Mouse (Mus musculus) G1E (cell line): Measurements from ENCODE around the gene Cadm1.

Experiments used
- CTCF ChIP-seq: IDR thresholded peaks from 2 replicates; pipeline ENCODE4 v1.5.1; 2012; ENCODE audit warnings: low read depth, low read length, inconsistent platforms, mixed read lengths
- TAL1 ChIP-seq: conservative IDR thresholded peaks from 2 replicates; pipeline ENCODE4 v1.6.1; 2012; ENCODE audit warnings: low read depth, low read length, inconsistent platforms, mixed read lengths

DNA sequence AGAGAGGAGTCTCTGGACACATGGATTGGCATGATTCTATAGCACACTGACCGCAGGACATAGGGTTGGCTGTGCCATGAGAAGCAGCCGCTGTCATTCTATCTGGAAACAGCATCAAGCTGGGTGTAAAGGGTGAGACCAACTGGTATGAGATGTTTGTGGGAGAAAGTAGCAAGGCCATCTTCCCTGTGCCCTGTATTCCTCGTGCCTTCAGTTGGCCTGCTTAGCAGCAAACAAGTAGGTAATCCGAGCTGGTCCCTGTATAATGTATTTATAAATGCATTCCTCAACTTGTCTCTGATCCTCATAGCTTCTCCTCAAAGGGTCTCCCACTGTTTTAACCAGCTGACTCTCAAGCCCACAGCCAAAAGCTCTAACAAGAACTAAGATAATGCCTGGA is 301.4 kb downstream of the Cadm1 start:
- TF ChIP-seq CTCF (no peak), TAL1 (no peak)
